Mouse (Mus musculus): ENCODE measurements around the gene Ccnd1.
"Not testable (repeated sequence)": the region's sequence is repeated elsewhere in the genome, so short reads cannot be mapped to it uniquely, and the experiment has no call there.

Gene Ccnd1

DNA sequence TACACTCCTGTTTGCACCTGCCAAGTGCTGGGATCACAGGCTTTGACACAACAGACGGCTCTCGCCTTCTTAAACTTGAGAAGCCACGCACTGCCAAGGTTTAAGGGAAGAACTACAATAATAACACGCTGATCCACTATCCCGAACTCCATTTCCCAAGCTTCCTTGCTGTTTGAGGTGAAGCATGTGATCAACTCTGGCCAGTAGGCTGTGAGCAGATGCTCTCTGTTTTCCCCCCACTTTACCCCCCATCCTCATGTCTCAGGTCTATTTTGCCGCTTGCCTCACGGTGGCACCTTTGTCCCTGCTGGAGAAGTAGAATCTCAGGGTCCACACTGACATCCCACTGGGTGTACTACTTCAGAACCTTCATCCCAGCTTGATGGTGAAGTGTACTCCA is 31.0 kb downstream of the Ccnd1 start:
- DNase-seq (ENCODE audit: low spot score in 2 of 2), result no peak

DNA sequence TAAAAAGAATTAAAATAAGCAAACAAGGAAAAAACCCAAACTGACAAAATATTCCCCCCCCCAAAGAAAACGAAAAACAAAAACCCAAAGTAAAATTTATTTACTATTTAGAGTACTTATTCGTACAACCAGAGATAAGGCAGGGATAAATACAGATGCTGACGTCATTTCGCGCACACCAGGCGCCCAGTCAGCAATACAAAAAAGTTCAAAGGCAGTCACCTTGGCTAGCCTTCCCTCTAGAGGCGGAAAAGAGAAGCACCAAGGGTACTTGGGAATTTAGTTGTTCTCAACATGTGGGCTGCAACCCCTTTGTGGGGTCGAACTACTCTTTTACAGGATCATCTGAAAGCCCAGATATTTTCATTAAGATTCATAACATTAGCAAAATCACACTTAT is 31.9 kb downstream of the Ccnd1 start:
- DNase-seq (ENCODE audit: low spot score in 2 of 2), result no peak

DNA sequence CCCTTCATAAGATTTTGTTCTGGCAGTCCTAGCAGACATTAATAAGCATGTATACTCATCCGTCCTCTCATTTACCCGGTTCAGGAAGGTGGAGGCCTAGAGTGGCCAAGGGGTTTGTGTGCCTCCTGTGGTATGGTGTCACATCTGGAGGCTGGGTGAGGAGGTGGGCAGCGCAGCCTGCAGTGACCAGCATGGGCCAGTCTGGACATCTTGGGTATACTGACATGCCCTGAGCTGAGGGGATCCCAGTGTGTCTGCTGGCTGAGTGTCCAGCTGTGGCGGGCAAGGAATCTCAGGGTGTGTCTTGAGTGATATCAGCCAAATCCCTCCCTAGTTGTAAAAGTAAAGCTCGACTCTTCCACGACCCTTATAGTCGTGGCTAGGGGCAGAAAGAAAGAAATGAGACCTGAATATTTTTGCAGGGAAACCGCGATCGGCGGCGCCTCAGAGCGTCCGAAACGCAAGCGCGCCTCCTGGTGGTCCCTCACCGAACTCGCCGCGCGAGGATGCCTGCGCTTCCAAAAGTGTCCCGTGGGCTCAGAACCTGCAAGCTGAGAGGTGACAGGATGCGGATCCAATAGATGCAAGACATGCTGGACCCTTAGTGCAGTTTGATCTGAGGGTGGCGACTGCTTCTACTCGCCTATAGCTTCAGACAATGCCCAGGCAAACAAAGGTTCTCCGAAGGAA is 32.9 kb downstream of the Ccnd1 start:
- DNase-seq (ENCODE audit: low spot score in 2 of 2), result no peak

DNA sequence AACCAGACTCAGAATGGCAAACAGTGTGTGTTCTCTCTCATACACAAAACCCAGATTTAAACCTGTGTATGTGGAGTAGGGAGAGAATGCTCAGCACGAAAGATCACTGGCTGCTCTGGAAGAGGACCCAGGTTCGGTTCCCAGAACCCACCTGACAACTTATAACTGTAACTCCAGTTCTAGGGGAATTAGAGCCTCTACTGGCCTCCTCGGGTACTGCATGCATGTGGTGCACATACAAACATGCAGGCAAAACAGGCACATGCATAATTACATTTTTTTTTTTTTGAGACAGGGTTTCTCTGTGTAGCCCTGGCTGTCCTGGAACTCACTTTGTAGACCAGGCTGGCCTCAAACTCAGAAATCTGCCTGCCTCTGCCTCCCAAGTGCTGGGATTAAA is 34.2 kb downstream of the Ccnd1 start:
- not testable (repeated sequence) for DNase-seq (ENCODE audit: low spot score in 2 of 2)

DNA sequence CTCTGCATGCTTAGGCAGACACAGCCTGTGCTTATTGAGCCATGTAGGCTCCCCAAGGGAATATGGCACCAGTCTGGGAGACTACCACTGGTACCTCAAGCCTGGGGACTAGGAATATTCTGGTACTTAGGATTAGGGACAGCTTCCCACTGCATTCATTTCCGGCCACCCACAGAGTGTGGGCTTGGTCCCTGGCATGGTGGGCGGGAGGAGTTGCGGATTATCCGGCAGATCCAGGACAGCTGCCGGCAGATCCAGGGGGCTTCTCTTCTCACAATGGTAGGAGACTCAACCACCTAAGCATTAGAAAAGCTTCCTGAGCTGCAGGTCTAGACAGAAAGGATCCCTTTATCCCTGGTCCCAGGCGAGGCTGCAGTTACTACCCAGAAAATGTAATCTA is 41.2 kb downstream of the Ccnd1 start:
- DNase-seq (ENCODE audit: low spot score in 2 of 2), result no peak

DNA sequence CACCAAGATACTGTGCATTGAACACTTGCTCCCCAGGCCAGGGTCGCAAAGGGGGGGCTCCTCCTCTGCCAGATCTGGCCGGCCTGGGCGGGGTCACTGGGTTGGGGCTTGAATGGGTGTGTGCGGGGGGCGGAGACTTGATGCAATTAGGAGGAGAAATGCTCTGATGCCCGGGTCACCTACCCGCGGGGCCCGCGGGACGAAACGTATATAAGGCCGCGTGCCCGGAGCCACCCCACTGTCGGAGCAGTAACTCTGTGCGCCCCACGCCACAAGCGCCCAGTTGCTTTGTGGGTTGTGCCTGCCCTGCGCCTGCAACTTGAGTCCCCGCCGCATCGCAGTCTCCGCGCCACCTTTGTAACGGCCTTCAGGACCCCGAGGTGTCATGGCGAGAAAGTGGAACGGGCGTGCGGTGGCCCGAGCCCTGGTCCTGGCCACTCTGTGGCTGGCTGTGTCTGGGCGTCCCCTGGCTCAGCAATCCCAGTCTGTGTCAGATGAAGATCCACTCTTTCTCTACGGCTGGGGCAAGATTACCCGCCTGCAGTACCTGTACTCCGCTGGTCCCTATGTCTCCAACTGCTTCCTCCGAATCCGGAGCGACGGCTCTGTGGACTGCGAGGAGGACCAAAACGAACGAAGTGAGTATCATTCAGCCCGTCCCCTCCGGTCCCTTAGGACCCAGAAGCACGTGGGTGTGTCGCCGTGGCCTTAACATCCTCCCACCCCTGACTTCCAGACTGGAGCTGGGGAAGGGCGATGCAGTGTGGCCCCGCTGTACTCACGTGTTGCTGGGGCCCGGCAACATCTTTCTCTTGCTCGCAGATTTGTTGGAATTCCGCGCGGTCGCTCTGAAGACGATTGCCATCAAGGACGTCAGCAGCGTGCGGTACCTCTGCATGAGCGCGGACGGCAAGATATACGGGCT is 43.2 kb downstream of the Ccnd1 start, which contains the start of gene Fgf15:
Gene Fgf15 (plus strand): TSS at position 238 of the 925 bp plus-strand sequence.
- DNase-seq (ENCODE audit: low spot score in 2 of 2), result no peak

DNA sequence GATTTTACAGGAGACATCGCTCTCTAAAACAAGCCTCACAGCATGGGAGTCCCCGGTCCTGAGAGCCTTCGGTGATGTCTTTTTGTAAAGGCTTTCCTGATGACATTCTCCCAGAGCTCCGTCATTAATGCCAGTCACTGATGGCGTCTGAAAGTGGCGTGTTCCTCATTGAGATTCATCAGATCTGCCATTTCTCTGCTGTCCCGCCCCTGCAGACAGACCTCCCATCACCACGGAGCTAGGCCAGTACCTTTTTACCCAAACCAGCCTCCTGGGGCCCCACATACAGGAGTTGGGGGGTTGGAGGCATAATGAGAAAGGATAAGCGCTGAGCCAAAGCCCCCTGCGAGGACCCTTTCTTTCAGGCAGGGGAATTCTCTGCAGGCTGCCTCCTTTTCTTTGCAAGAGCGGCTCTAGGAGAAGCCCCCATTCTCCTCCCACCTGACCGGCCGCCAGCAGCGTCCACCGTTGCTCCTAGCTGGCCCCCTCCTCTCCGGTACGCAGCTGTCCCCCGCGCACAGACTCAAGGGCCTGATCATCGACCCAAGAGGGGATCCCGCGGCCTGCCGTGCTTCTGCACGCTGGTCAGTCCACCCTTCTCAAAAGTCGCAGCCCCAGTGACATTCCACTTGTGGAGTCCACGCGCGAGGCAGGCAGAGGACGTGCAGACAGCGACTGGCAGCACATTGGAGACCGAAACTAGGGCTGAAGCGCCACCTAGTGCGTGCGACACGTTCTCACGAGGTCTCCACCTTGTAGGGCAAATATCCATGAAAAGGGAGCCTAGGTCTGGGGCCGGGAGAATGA is 44.2 kb downstream of the Ccnd1 start:
- DNase-seq (ENCODE audit: low spot score in 2 of 2), result peak in 1 of 2 experiments; percentile 49

DNA sequence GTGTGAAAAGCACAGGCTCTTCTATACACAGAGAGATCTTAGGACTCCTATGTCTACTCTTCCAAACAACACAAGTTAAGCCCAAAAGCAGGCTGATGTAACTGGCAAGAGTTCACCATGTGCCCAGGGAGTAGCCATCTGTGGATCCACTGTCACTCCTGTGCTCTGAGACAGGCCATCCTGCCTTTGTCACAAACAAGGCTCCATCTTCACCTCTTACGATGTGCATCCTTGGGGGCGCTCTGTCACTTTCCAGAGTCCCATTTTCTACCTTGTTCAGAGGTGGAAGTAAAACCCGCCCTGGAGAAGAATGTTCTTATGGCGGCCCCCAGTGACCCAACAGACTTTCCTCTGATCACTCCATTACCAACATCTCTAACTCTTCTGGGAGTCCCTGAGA is 45.0 kb downstream of the Ccnd1 start:
- no peak for DNase-seq (ENCODE audit: low spot score in 2 of 2)

DNA sequence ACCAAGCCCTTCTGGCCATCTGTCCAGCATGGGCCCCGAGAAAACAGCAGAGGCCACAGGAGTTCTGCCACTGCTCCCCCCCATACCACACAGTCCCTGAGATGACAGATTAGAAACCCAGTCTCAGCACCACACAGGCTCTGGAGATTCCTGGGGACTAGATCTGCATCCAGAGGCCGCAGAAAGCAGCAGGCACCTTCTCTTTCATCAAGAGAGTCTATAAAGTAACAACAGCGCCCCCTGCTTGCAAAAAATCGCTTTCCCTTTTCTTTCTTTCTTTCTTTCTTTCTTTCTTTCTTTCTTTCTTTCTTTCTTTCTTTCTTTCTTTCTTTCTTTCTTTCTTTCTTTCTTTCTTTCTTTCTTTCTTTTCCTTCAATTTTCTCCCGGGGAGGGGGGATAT is 45.5 kb downstream of the Ccnd1 start:
- no peak for DNase-seq (ENCODE audit: low spot score in 2 of 2)

DNA sequence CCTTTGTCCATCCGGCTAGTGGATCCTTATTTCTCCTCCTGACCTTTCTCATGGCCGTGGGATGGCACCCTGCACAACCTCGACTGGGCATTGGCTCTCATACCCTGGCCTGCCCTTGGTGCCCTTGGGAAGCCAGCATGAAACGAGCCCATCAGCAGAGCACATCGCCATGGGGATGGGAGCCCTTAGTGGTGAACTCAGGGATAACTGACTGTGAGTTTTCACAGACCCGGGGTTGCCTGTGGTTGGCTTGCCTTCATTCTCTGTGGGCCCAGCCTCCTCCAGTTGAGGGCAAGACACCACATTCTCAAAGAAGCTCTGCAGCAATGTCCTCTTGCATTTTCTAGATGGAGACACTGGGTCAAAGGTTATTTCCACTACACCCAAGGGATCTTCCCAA is 47.4 kb downstream of the Ccnd1 start:
- DNase-seq (ENCODE audit: low spot score in 2 of 2), result no peak

DNA sequence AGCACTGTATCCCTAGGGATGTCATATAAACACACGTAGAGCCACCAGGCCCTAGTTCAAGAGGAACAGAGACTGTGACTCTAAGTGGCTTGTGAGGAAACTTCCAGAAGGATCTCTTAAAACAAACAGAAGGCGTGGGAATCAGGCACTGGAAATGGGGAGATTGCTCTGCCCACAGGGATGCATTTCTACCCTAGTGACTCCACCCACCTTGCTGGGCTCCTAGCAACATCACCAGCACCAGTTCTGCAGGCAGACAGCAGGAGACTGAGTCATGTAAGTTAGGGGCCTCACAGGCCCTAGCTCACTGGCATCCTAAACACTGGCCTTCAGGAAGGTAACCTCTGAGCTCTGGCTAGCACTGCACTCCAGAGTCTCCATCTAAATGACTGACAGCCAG is 47.9 kb downstream of the Ccnd1 start:
- no peak for DNase-seq (ENCODE audit: low spot score in 2 of 2)

DNA sequence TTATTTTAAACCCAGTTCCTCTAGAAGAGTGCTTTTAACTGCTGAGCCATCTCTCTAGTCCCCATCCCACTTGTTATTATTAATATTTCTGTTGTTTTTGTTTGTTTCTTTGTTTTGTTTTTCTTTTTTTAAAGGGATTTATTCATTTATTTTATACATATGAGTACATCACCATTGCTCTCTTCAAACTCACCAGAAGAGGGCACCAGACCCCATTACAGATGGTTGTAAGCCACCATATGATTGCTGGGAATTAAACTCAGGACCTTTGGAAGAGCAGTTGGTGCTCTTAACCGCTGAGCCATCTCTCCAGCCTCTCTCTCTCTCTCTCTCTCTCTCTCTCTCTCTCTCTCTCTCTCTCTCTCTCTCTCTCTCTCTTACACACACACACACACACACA is 49.1 kb downstream of the Ccnd1 start:
- DNase-seq (ENCODE audit: low spot score in 2 of 2), result not testable (repeated sequence)

DNA sequence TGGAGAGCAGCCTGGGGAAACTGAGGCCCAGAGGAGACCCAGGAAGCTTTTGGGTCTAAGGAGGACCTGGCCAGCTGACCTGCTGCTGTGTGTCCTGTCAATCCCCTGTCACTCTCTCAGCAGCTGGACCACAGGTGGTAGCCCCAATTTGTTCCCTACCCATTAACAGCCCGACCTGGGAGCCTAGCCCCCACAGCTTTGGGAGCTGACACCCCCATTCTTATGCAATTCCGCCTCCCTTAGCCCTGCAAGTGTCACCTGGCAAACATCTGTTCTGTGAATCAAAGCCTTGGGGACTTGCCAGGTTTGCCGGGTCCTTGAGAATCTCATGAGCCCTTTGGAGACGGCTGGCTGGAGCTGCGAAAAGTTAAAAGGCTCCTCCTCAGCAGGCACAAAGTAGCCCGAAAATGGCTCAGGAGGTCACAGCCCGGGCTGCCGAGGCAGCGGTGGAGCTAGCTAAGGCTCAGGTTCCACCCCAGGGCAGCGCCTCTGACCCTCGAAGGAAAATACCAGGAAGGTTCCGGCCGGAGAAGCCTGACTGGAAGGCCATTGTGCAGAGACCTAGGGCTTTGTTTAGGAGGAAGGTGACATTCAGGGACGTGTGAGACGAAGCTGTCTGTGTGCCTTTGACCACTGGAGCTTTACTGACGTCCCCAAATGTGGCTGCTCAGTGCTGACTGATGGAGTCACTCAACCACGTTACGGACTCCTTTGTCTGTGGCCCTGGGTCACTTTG is 51.0 kb downstream of the Ccnd1 start:
- DNase-seq (ENCODE audit: low spot score in 2 of 2), result no peak

DNA sequence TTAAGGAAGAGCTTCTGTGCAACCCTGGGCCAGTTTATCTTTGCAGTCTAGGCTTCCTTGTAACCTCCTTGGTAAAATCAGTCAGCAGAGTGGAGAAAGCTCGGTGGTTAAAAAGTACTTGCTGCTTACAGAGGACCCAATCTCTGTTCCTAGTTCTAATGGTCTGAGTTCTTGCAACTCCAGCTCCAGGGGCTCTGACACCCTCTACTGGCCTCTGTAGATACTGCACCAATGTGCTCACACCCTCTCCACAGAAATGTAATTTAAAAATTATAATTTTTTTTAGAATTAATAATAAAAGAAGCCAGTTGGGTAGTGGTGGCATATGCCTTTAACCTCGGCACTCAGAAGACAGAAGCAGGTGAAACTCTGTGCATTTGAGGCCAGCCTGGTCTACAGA is 52.1 kb downstream of the Ccnd1 start:
- no peak for DNase-seq (ENCODE audit: low spot score in 2 of 2)

DNA sequence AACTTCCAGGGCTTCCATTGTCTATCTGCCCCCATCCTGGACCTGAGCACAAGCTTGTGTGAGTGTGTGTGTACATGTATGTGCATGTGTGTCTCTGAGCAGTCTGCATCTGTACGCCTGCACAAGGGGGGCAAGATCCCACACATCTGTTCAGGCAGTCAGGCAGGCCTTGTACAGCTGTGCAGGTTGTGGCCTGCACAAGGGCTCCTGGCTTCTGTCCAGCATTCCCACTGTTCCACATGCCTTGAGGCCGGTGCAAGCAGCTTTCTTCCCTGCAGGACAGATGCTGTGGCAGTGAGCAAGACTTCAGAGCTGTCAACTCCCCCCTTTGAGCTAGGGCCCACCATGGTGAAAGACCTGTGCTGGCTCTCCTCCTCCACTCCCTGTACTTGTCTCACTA is 56.6 kb downstream of the Ccnd1 start:
- no peak for DNase-seq (ENCODE audit: low spot score in 2 of 2)
